Mouse (Mus musculus) E14TG2a.4 (cell line): Measurements from ENCODE around the gene Mid1.
"Not testable (repeated sequence)": the region's sequence is repeated elsewhere in the genome, so short reads cannot be mapped to it uniquely, and the experiment has no call there.

Experiments
- CTCF ChIP-seq: conservative IDR thresholded peaks from 2 replicates; pipeline ENCODE4 v1.5.1; 2014; ENCODE audit warnings: low read length
- POU5F1 ChIP-seq: IDR thresholded peaks from 2 replicates; pipeline ENCODE4 v1.6.1; 2014; ENCODE audit warnings: low read length, borderline replicate concordance

- TF ChIP-seq CTCF, POU5F1: not testable (repeated sequence)
These were observed 287.9 kb downstream of the Mid1 start for GRCm38 (mm10) chrX:169972791-169973494.
